Mouse (Mus musculus): ENCODE measurements around the gene Gm26558. TPM values are rescaled to one million over a fixed set of nuclear protein-coding genes. Genes with fewer than 3 reads are reported as not detected.
A peak's percentile ranks its signal among the peaks of the same experiment; 100 is the strongest.

Gm26558 gene
- polyA plus RNA-seq, 1 experiment from 2014 or later = 3.6 TPM

GRCm38 (mm10) chr2:70673445-70674126, 11.7 kb upstream of the Gm26558 start:
- Histone ChIP-seq H3K4me1 (no peaks in the 10 kb centered on the region), H3K27ac (replicated peaks) (no peak overlapping the region), H3K4me3 (no peak overlapping the region), H3K36me3 (peaks cover 8% of the 10 kb centered on the region), H3K4me2 (replicated peaks) (no peak overlapping the region), H3K27me3 (no peaks in the 10 kb centered on the region), H3K9ac (replicated peaks) (no peak overlapping the region), H3K9me3 (no peaks in the 10 kb centered on the region)
- ATAC-seq (ENCODE audit: low FRiP score, low read depth) = no peak
- WGBS = 84% methylated on average over 7 of the region's 7 CpGs

- no peaks in the 10 kb centered on the region for H3K36me3 ChIP-seq
- no peaks in the 10 kb centered on the region for H3K4me1 ChIP-seq
- H3K4me2 ChIP-seq (replicated peaks) = no peak overlapping the region
Measured at GRCm38 (mm10) chr2:70672476-70672875, 10.6 kb upstream of the Gm26558 start.

DNA sequence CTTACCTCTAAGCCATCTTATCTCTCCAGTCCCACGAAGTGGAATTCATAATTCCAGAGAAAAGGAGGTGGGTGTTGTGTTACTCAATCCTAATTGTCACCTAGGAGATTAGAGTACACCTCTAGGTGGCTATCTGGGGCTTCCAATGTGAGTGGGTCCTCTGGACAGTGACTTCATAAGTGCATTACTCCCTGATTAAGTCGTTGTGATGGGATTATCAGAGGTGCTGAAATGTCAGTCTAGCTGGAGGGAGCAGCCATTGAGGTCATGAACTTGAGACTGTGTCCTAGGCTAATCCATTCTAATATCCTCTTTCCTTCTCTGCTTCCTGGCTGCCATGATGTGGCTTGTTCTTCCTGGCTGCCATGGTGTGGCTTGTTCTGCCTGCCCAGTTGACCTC, 8.0 kb upstream of the Gm26558 start:
- no peak overlapping the region for H3K9ac ChIP-seq (replicated peaks)
- no peaks in the 10 kb centered on the region for H3K27me3 ChIP-seq
- no peak overlapping the region for H3K27ac ChIP-seq (replicated peaks)
- no peak overlapping the region for H3K4me3 ChIP-seq
- no peaks in the 10 kb centered on the region for H3K4me1 ChIP-seq
- H3K36me3 ChIP-seq = no peaks in the 10 kb centered on the region
- no peak overlapping the region for H3K4me2 ChIP-seq (replicated peaks)
- no peak for ATAC-seq (ENCODE audit: low FRiP score, low read depth)
- 74% methylated on average over 2 of the region's 2 CpGs for WGBS
- H3K9me3 ChIP-seq = no peaks in the 10 kb centered on the region

More at GRCm38 (mm10) chr2:70672476-70672875, 10.6 kb upstream of the Gm26558 start:
- H3K27ac ChIP-seq (replicated peaks) = no peak overlapping the region
- WGBS = 92% methylated on average over 2 of the region's 2 CpGs
- no peaks in the 10 kb centered on the region for H3K27me3 ChIP-seq
- no peak for ATAC-seq (ENCODE audit: low FRiP score, low read depth)
- H3K9ac ChIP-seq (replicated peaks) = no peak overlapping the region
- no peak overlapping the region for H3K4me3 ChIP-seq
- no peaks in the 10 kb centered on the region for H3K9me3 ChIP-seq

GRCm38 (mm10) chr2:70669241-70669640, 7.3 kb upstream of the Gm26558 start:
- Histone ChIP-seq H3K4me2 (replicated peaks) (no peak overlapping the region), H3K4me3 (no peak overlapping the region), H3K9me3 (no peaks in the 10 kb centered on the region), H3K4me1 (no peaks in the 10 kb centered on the region), H3K27me3 (no peaks in the 10 kb centered on the region), H3K9ac (replicated peaks) (no peak overlapping the region), H3K36me3 (no peaks in the 10 kb centered on the region), H3K27ac (replicated peaks) (no peak overlapping the region)
- WGBS = 80% methylated on average over 2 of the region's 2 CpGs
- no peak for ATAC-seq (ENCODE audit: low FRiP score, low read depth)

DNA sequence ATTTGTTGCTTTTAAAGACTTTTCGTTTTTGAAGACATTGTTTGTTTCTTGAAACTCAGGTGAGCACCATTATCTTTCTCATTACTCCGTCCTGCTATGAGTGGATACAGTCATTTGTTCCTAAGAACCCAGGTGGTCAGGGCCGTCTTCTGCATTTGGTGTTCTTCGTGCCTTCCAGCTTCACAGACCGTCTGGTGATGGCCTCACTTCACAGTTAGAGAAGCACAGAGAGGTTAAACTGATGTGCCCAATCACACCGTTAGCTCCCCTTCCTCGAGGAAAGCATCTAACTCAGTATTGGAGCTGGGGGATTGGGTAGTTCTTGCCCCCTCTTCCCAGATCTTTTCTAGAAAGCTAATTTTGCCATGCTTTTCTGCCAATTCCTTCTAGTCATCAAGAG, 5.1 kb upstream of the Gm26558 start:
- Histone ChIP-seq H3K9ac (replicated peaks) (no peak overlapping the region), H3K4me2 (replicated peaks) (no peak overlapping the region), H3K36me3 (no peaks in the 10 kb centered on the region), H3K27ac (replicated peaks) (no peak overlapping the region), H3K4me3 (no peak overlapping the region), H3K9me3 (no peaks in the 10 kb centered on the region), H3K27me3 (no peaks in the 10 kb centered on the region), H3K4me1 (peaks cover 14% of the 10 kb centered on the region)
- ATAC-seq (ENCODE audit: low FRiP score, low read depth) = no peak
- WGBS = 93% methylated on average over 7 of the region's 7 CpGs

GRCm38 (mm10) chr2:70663764-70664163, 1.9 kb upstream of the Gm26558 start:
- H3K4me2 ChIP-seq (replicated peaks) = no peak overlapping the region
- WGBS = 80% methylated on average over 5 of the region's 5 CpGs
- no peaks in the 10 kb centered on the region for H3K9me3 ChIP-seq
- no peak overlapping the region for H3K27ac ChIP-seq (replicated peaks)
- H3K36me3 ChIP-seq = no peaks in the 10 kb centered on the region
- H3K4me1 ChIP-seq = peaks cover 15% of the 10 kb centered on the region
- no peak overlapping the region for H3K4me3 ChIP-seq
- ATAC-seq (ENCODE audit: low FRiP score, low read depth) = no peak
- H3K27me3 ChIP-seq = no peaks in the 10 kb centered on the region
- H3K9ac ChIP-seq (replicated peaks) = no peak overlapping the region

DNA sequence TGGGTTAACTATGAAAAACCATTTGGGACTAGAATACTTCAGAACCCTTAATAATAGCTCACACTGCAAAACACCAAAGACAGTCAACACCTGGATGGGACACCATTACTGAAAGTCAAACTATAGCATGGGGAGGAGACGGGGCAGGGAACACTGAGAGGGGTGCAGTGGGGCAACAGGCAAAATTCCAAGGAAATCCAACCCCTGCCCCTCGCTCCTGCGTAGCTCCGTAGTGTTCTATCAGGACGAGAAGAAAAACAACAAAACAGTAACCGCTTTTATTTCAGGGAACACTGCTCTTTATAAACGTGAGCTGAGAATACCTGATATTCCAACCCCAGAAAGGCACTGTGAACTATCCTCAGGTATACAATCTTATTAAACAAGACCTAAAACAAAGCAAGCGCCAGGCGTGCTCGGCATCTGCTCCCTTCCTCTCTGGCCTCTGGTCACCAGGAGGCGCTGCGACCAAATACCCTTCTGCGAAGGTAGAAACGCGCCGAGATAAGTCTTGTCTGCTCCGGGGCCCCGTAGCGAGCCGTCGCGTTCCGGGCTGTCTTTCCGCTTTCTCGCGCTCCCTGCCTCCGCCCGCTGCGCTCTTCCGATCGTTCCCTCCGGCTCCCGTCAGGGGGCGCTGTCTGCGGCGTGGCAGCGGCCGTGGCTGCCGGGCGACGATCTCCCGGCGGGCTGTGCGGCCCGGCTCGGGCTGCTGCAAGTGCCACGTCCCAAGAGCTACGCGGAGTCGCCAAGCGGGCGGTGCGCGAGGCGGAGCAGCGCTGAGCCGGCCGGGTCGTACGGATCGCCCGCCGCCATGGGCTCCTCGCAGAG, 807 bp downstream of the Gm26558 start, which contains the start of gene Gorasp2:
TSS of gene Gorasp2 (plus strand) at position 690 of the 828 bp plus-strand sequence.
- peak within 1 kb of the TSS; percentile 94 for H3K9ac ChIP-seq (replicated peaks)
- peak; percentile 96 for ATAC-seq (ENCODE audit: low FRiP score, low read depth)
- WGBS = 2% methylated on average over 64 of the region's 64 CpGs
- peaks cover 15% of the 10 kb centered on the region for H3K4me1 ChIP-seq
- H3K36me3 ChIP-seq = no peaks in the 10 kb centered on the region
- H3K4me2 ChIP-seq (replicated peaks) = peak within 1 kb of the TSS; percentile 75
- no peaks in the 10 kb centered on the region for H3K27me3 ChIP-seq
- H3K4me3 ChIP-seq = peak within 1 kb of the TSS; percentile 82
- no peaks in the 10 kb centered on the region for H3K9me3 ChIP-seq
- peak within 1 kb of the TSS; percentile 87 for H3K27ac ChIP-seq (replicated peaks)

- Histone ChIP-seq H3K36me3 (no peaks in the 10 kb centered on the region), H3K4me2 (replicated peaks) (no peak overlapping the region), H3K9ac (replicated peaks) (no peak overlapping the region), H3K9me3 (no peaks in the 10 kb centered on the region), H3K27ac (replicated peaks) (no peak overlapping the region), H3K4me1 (peaks cover under 1% of the 10 kb centered on the region), H3K27me3 (no peaks in the 10 kb centered on the region), H3K4me3 (no peak overlapping the region)
- ATAC-seq (ENCODE audit: low FRiP score, low read depth) = no peak
- WGBS = 74% methylated on average over 7 of the region's 7 CpGs
Measured at GRCm38 (mm10) chr2:70657083-70657482, 4.8 kb downstream of the Gm26558 start.

DNA sequence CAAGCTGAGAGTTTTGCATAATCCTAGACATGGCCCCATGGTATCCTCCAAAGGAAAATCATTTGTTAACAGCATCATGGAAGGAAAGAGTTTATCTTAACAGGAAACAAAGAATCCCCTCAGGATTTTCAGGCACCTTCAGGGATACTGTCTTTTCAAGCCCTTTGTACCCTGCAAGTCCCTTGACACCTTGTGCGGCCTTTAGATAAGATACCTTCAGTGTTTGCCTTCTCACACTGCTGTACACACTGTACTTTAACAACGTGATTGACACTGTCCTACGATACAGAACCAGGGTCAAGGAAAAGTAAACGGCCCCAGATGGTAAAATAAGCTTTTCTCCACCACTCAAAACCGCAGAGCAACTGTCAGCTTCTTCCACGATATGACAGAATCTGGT, 10.1 kb downstream of the Gm26558 start:
- H3K4me2 ChIP-seq (replicated peaks) = no peak overlapping the region
- H3K9ac ChIP-seq (replicated peaks) = no peak overlapping the region
- H3K9me3 ChIP-seq = no peaks in the 10 kb centered on the region
- no peak overlapping the region for H3K27ac ChIP-seq (replicated peaks)
- no peak for ATAC-seq (ENCODE audit: low FRiP score, low read depth)
- 77% methylated on average over 6 of the region's 6 CpGs for WGBS
- no peaks in the 10 kb centered on the region for H3K36me3 ChIP-seq
- H3K4me3 ChIP-seq = no peak overlapping the region
- H3K4me1 ChIP-seq = no peaks in the 10 kb centered on the region
- no peaks in the 10 kb centered on the region for H3K27me3 ChIP-seq

GRCm38 (mm10) chr2:70649471-70649870, 12.4 kb downstream of the Gm26558 start:
- Histone ChIP-seq H3K36me3 (no peaks in the 10 kb centered on the region), H3K27ac (replicated peaks) (no peak overlapping the region), H3K9me3 (no peaks in the 10 kb centered on the region), H3K27me3 (no peaks in the 10 kb centered on the region), H3K9ac (replicated peaks) (no peak overlapping the region), H3K4me2 (replicated peaks) (no peak overlapping the region), H3K4me1 (no peaks in the 10 kb centered on the region), H3K4me3 (no peak overlapping the region)
- 94% methylated on average over 4 of the region's 4 CpGs for WGBS
- ATAC-seq (ENCODE audit: low FRiP score, low read depth) = no peak

DNA sequence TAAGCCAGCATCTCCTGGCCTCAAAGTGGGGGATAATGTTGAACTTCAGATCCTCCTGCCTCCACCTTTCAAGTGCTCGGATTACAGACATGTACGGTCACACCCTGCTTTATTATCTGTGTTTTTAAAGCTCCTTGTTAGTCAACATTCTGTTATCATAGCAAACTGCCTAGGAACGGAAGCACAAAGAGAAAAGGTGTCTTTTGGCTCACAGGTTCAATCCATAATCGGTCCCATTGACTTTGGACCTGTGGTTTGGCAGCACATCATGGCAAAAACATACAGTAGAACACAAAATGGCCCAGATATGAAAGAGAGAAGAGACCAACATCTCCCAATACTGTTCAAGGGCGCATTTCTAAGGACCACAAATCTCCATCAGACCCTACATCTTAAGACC, 13.6 kb downstream of the Gm26558 start:
- no peak overlapping the region for H3K4me3 ChIP-seq
- H3K4me1 ChIP-seq = 0 out of 2 replicates have a peak, but pooled peaks cover 5% of the 10 kb centered on the region
- H3K9ac ChIP-seq (replicated peaks) = no peak overlapping the region
- 89% methylated on average over 5 of the region's 5 CpGs for WGBS
- H3K27ac ChIP-seq (replicated peaks) = no peak overlapping the region
- H3K9me3 ChIP-seq = no peaks in the 10 kb centered on the region
- ATAC-seq (ENCODE audit: low FRiP score, low read depth) = no peak
- H3K36me3 ChIP-seq = no peaks in the 10 kb centered on the region
- no peak overlapping the region for H3K4me2 ChIP-seq (replicated peaks)
- H3K27me3 ChIP-seq = no peaks in the 10 kb centered on the region

- no peaks in the 10 kb centered on the region for H3K27me3 ChIP-seq
- WGBS = 37% methylated on average over 4 of the region's 4 CpGs
- H3K36me3 ChIP-seq = no peaks in the 10 kb centered on the region
- no peak overlapping the region for H3K9ac ChIP-seq (replicated peaks)
- H3K4me3 ChIP-seq = no peak overlapping the region
- ATAC-seq (ENCODE audit: low FRiP score, low read depth) = no peak
- 0 out of 2 replicates have a peak, but pooled peaks cover 5% of the 10 kb centered on the region for H3K4me1 ChIP-seq
- no peak overlapping the region for H3K27ac ChIP-seq (replicated peaks)
- H3K9me3 ChIP-seq = no peaks in the 10 kb centered on the region
- no peak overlapping the region for H3K4me2 ChIP-seq (replicated peaks)
Measured at GRCm38 (mm10) chr2:70647681-70648080, 14.2 kb downstream of the Gm26558 start.

Measured in midbrain, embryonic 12.5 days (tissue).